Comparison of ENCODE assay signal across 15 mouse cellular contexts in genomic region chr8:71526272-71526671, GRCm38 (mm10). TPM values are rescaled to one million over a fixed set of nuclear protein-coding genes. Genes with fewer than 3 reads are reported as not detected.
DNase-seq lines count a peak whose midpoint lies in the region; ATAC-seq lines count a peak whose summit lies in the region.
"Had no signal": no experiment of that assay in that cellular context is flagged by ENCODE, and none has a peak within 500 bp of the region (broad histone marks: within the 10 kb centered on the region; RNA-seq: fewer than 3 reads in every experiment).

No protein-coding gene starts in this region.

- H3K4me2 ChIP-seq in kidney, embryonic 15.5 days, result no peak overlapping the region
- H3K4me2 ChIP-seq in heart, embryonic 16.5 days (ENCODE audit: low read depth, low read length), result no peak overlapping the region
- H3K4me2 ChIP-seq: forebrain, embryonic 15.5 days; hindbrain, embryonic 15.5 days had no signal

- H3K4me1 ChIP-seq in kidney, embryonic 15.5 days, result peaks cover 46% of the 10 kb centered on the region
- peaks cover 27% of the 10 kb centered on the region for H3K4me1 ChIP-seq in heart, embryonic 16.5 days (ENCODE audit: control insufficient read depth, insufficient read depth, low read length)

- no peak overlapping the region for H3K4me3 ChIP-seq in kidney, embryonic 15.5 days (replicated peaks)
- H3K4me3 ChIP-seq in heart, embryonic 16.5 days (ENCODE audit: low read length), result no peak overlapping the region
- H3K4me3 ChIP-seq: forebrain, embryonic 15.5 days; hindbrain, embryonic 15.5 days; myocyte had no signal

- no peaks in the 10 kb centered on the region for H3K9me3 ChIP-seq in kidney, embryonic 15.5 days (replicated peaks)
- H3K9me3 ChIP-seq in heart, embryonic 16.5 days (replicated peaks; ENCODE audit: control insufficient read depth, low read length), result no peaks in the 10 kb centered on the region
- H3K9me3 ChIP-seq: forebrain, embryonic 15.5 days; hindbrain, embryonic 15.5 days had no signal

- no peaks in the 10 kb centered on the region for H3K36me3 ChIP-seq in kidney, embryonic 15.5 days
- H3K36me3 ChIP-seq in heart, embryonic 16.5 days (ENCODE audit: control insufficient read depth, insufficient read depth), result no peaks in the 10 kb centered on the region
- H3K36me3 ChIP-seq: forebrain, embryonic 15.5 days; hindbrain, embryonic 15.5 days had no signal

- ATAC-seq in kidney, embryonic 15.5 days (replicated peaks; ENCODE audit: low FRiP score), result no peak
- ATAC-seq in heart, embryonic 16.5 days (replicated peaks; ENCODE audit: extremely low read depth, insufficient read depth, low FRiP score), result peak; percentile 34; the same call in 1 of the 2 replicates
- ATAC-seq: forebrain, embryonic 15.5 days; Patski had no signal

- WGBS in kidney, embryonic 15.5 days, result 25% methylated on average over 6 of the region's 6 CpGs
- WGBS in heart, embryonic 16.5 days, result 14% methylated on average over 6 of the region's 6 CpGs

- peaks cover 34% of the 10 kb centered on the region for H3K27me3 ChIP-seq in kidney, embryonic 15.5 days
- peaks cover 3% of the 10 kb centered on the region for H3K27me3 ChIP-seq in heart, embryonic 16.5 days (ENCODE audit: control insufficient read depth, insufficient read depth, low read length)
- H3K27me3 ChIP-seq: Patski had no signal

- no peak overlapping the region for H3K9ac ChIP-seq in kidney, embryonic 15.5 days
- no peak overlapping the region for H3K9ac ChIP-seq in heart, embryonic 16.5 days (ENCODE audit: low read length)
- H3K9ac ChIP-seq: forebrain, embryonic 15.5 days had no signal

- intact Hi-C loops in left cerebral cortex, postnatal 25 days (cut with DNase I), result no loop called here

- peak; percentile 55 for DNase-seq in embryo, embryonic 10 days (ENCODE audit: low spot score)
- no peak for DNase-seq in embryo, embryonic 9.5 days (ENCODE audit: extremely low spot score)
- DNase-seq in kidney, postnatal 25 days, result no peak
- DNase-seq in ES-CJ7 (ENCODE audit: low read depth, low spot score) (peak; percentile 95), adipocyte (ENCODE audit: low spot score) (no peak)
- no peak for DNase-seq in left cerebral cortex, postnatal 25 days (ENCODE audit: low spot score in 2 of 2)
- DNase-seq: cerebellum, postnatal 14 days; lung, postnatal 4 days had no signal

- H3K27ac ChIP-seq in kidney, embryonic 15.5 days, result peak overlapping the region; percentile 84
- H3K27ac ChIP-seq in heart, embryonic 16.5 days (ENCODE audit: low read length), result peak overlapping the region; percentile 94
- H3K27ac ChIP-seq: forebrain, embryonic 15.5 days; hindbrain, embryonic 15.5 days had no signal

RNA-seq across cellular contexts. Expression of gene Ccdc194, which starts 0.8 kb away (rescaled TPM):
- 0.52 and 1.2 TPM in 2 replicates for polyA plus RNA-seq in kidney, embryonic 15.5 days (2015; fragmentation: Nextera tagmentation; extraction: Ambion mirVana)
- 0.29 and 0.54 TPM in 2 replicates for polyA plus RNA-seq in heart, embryonic 16.5 days (2015; fragmentation: Nextera tagmentation; extraction: Ambion mirVana)
- not detected for total RNA-seq in left cerebral cortex, postnatal 25 days (2021)
- total RNA-seq: layer of hippocampus, postnatal 25 days had no signal

RNA-seq across cellular contexts. Expression of gene Bst2, which starts 11.0 kb away (rescaled TPM):
- 50.2 and 53.0 TPM in 2 replicates for polyA plus RNA-seq in kidney, embryonic 15.5 days (2015; fragmentation: Nextera tagmentation; extraction: Ambion mirVana)
- 36.6 and 46.5 TPM in 2 replicates for polyA plus RNA-seq in heart, embryonic 16.5 days (2015; fragmentation: Nextera tagmentation; extraction: Ambion mirVana)
- 1 to 10 TPM; 2.3 to 4.3 TPM for total RNA-seq in left cerebral cortex, postnatal 25 days (2021)

RNA-seq across cellular contexts. Expression of gene Plvap, which starts 14.7 kb away (rescaled TPM):
- 136 and 143 TPM in 2 replicates for polyA plus RNA-seq in kidney, embryonic 15.5 days (2015; fragmentation: Nextera tagmentation; extraction: Ambion mirVana)
- 86.4 and 106 TPM in 2 replicates for polyA plus RNA-seq in heart, embryonic 16.5 days (2015; fragmentation: Nextera tagmentation; extraction: Ambion mirVana)
- total RNA-seq in left cerebral cortex, postnatal 25 days (2021), result 1 to 10 TPM; 5.7 to 6.6 TPM

RNA-seq across cellular contexts. Expression of gene Mvb12a, which starts 16.4 kb away (rescaled TPM):
- polyA plus RNA-seq in kidney, embryonic 15.5 days (2015; fragmentation: Nextera tagmentation; extraction: Ambion mirVana), result 98.3 and 99.8 TPM in 2 replicates
- polyA plus RNA-seq in heart, embryonic 16.5 days (2015; fragmentation: Nextera tagmentation; extraction: Ambion mirVana), result 60.3 and 65.8 TPM in 2 replicates
- 10 to 100 TPM; 31.7 to 33.7 TPM for total RNA-seq in left cerebral cortex, postnatal 25 days (2021)

RNA-seq across cellular contexts. Expression of gene Tmem221, which starts 32.4 kb away (rescaled TPM):
- polyA plus RNA-seq in kidney, embryonic 15.5 days (2015; fragmentation: Nextera tagmentation; extraction: Ambion mirVana), result 10.6 and 12.8 TPM in 2 replicates
- polyA plus RNA-seq in heart, embryonic 16.5 days (2015; fragmentation: Nextera tagmentation; extraction: Ambion mirVana), result 0.99 and 1.4 TPM in 2 replicates
- under 1 TPM in 1 of 2 experiments, not detected in 1; 0.21 TPM for total RNA-seq in left cerebral cortex, postnatal 25 days (2021)
- total RNA-seq: layer of hippocampus, postnatal 25 days had no signal

Comparison
In these comparisons a context has a peak if more than half of its experiments do, and no peak if none do; other contexts are left out.
1. DNase-seq: peak in embryo, embryonic 10 days (single experiment) and ES-CJ7 (single experiment); none in embryo, embryonic 9.5 days (single experiment), kidney, postnatal 25 days (0 of 2), adipocyte (single experiment) and left cerebral cortex, postnatal 25 days (0 of 2).